Mouse (Mus musculus): ENCODE results near the gene Lrrc49.

Lrrc49 gene

GRCm38 (mm10) chr9:60672568-60672967 lies 15.4 kb downstream of the Lrrc49 start:
- DNase-seq: no peak

- DNase-seq: no peak
Measured at GRCm38 (mm10) chr9:60668886-60669285, 19.1 kb downstream of the Lrrc49 start.

GRCm38 (mm10) chr9:60665535-60665934 lies 22.4 kb downstream of the Lrrc49 start:
- DNase-seq: no peak

DNA sequence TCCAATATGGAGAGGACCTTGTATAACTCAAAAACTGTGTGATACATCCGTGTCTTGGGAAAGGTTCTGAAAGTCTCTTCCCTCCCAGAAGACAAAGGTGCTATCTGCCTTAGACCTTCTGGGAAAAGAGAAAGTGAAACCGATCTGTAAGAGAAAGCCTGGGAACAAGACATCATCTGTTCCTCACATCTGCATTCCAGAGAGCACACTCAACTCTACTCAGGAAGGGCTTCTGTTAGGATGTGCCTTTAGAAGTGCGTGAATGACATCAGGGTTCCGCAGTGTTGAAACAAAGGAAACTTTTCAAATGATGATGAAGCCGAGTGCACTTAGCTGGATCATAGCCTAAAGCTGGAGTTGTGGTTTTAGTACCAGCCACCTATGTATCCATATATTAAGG lies 23.1 kb downstream of the Lrrc49 start:
- DNase-seq: no peak

GRCm38 (mm10) chr9:60664385-60664784 lies 23.6 kb downstream of the Lrrc49 start:
- no peak for DNase-seq

- no peak for DNase-seq
Measured at GRCm38 (mm10) chr9:60662936-60663335, 25.0 kb downstream of the Lrrc49 start.

GRCm38 (mm10) chr9:60653582-60653981 lies 34.4 kb downstream of the Lrrc49 start:
- no peak for DNase-seq

- no peak for DNase-seq
Measured at GRCm38 (mm10) chr9:60653137-60653536, 34.8 kb downstream of the Lrrc49 start.

DNA sequence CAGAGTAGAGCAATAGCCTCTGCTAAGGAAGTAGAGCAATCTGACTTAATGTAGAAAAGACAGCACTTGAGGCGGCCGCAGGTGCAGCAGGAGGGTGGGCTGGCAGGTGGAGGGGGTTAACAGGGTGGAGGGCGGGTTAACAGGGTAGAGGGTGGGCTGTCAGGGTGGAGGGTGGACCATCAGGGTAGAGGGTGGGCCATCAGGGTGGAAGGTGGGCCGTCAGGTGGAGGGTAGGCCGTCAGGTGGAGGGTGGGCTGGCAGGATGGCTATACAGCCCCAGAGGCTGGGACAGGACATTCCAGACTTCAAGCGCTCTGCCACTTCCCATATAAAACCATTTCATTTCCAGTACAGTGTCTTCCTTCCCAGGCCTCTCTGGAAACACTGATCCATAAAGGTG lies 37.7 kb downstream of the Lrrc49 start:
- no peak for DNase-seq

DNA sequence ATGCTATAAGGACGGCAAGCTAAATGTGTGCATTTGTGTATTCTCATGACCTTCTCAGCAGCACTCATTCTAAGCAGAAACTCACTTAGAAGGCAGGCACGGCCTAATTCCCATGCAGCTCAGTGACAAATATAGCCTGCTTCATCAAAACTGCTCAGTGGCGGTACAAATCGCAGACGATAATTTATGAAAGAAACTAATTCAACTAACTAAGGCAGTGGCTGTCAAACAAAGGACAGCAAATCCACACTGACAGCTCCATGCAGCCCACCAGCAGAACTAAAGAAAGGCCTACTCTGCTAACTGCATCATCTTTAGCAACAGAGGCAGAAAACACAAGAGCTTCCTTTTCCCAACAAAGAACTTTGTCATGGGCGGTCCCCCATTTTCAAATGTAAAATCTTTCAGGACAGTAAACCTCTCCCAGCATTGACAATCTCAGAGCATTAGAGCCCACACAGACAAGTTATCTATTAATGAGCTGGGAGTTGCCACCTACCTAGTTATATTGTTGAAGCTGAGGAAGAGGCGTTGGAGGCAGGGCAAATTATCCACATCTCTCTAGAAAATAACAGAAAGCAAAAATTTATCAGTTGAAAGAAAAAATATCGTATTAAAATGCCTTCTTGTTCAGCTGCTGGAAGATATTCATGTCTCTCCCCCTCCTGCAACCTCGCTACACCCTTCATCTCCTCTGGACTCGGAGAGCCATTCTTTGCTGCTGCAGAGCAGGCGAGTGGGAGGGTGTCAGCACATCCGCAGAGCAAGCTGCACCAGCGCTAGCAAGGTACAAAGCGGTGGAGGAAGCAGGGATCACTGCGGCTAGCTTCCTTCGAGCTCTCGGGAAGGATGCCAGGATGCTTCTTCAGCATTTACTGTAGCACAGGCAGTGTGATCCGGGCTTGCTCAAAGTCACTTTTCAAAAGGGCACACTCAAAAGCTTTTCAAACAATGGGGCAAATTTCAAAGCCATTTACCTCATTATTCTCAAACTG lies 38.7 kb downstream of the Lrrc49 start:
- DNase-seq: peak; percentile 84

- DNase-seq: no peak
Measured at GRCm38 (mm10) chr9:60633601-60634000, 54.4 kb downstream of the Lrrc49 start.

GRCm38 (mm10) chr9:60626311-60626791 lies 61.6 kb downstream of the Lrrc49 start:
- DNase-seq: no peak

- DNase-seq: no peak
Measured at GRCm38 (mm10) chr9:60625895-60626294, 62.1 kb downstream of the Lrrc49 start.

GRCm38 (mm10) chr9:60616946-60617345 lies 71.0 kb downstream of the Lrrc49 start:
- DNase-seq: peak; percentile 21

- DNase-seq: no peak
Measured at GRCm38 (mm10) chr9:60616359-60616758, 71.6 kb downstream of the Lrrc49 start.

- no peak for DNase-seq
Measured at GRCm38 (mm10) chr9:60612260-60612659, 75.7 kb downstream of the Lrrc49 start.

- peak; percentile 17 for DNase-seq
Measured at GRCm38 (mm10) chr9:60610194-60610593, 77.8 kb downstream of the Lrrc49 start.

- DNase-seq: no peak
Measured at GRCm38 (mm10) chr9:60608857-60609256, 79.1 kb downstream of the Lrrc49 start.

DNA sequence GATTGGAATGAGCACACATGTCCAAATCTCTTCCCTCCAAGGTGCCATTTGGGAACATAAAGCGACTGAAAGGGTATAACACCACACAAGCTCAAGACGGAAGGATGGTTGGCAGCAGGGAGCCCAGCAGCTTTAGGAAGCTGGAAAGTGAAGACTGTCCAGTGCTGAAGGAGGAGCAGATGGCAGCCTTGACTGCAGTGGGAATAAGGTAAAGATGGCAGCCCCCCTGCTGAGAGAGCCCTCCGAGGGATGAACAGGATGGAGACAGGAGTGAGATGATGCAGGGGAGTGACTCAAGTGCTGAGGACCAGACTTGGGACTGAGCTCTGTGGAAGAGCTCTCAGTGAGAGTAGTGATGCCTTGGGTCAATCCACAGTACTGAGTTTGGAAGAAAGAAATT lies 79.9 kb downstream of the Lrrc49 start:
- no peak for DNase-seq

DNA sequence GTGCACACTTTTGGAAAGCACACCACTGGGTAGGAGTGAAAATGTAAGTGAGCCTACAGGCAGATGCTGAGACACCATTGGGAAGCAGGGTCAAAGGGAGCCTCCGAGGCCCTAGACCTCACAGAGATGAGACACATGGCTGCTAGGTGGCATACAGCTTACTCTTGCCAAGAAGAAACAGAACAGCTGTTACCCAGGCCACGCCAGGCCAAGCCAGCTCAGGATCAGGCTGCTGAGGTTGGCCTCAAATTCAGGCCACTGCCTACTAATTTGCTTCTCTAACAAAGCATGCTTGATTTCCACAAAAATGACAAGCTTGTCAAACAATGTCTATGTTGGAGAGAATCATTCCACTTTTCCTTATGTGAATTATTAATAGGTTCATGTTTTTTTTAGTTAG lies 83.0 kb downstream of the Lrrc49 start:
- no peak for DNase-seq

DNA sequence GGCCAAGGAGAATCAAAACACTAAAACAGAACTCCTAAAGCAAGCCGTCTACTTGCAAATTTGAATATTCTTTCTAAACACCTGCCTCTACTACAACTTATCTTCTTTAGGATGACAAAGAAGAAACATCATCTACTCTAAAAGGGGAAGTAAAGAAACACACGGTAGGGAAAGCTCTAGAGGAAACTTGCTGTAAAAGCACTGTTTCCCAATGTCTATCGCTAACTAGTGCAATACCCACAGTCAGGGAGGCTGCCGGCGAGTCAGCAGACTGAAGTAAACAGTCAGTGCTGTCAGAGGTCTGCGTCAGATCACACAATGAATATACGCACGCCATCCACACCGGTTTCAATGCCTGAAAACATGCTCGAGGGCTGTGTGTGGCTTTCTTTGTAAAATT lies 86.0 kb downstream of the Lrrc49 start:
- no peak for DNase-seq

DNA sequence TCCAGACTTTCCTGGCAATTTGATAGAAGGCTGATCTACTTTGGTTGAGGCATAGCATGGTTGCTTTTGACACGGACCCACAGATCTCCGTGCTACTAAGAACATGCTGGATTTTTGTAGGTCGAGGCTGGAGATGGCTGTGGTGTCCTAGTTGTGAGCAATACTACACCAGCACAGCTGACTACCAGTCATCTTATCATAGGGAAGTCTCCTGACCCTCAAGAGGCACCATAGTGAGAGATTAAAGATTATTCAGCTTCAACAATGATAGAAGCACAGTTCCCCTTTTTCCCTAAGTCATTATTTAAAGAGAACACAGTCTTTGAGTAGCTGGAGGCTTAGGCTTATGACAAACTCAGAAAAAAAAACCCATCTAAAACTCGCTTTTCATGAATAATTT lies 87.7 kb downstream of the Lrrc49 start:
- DNase-seq: no peak

DNA sequence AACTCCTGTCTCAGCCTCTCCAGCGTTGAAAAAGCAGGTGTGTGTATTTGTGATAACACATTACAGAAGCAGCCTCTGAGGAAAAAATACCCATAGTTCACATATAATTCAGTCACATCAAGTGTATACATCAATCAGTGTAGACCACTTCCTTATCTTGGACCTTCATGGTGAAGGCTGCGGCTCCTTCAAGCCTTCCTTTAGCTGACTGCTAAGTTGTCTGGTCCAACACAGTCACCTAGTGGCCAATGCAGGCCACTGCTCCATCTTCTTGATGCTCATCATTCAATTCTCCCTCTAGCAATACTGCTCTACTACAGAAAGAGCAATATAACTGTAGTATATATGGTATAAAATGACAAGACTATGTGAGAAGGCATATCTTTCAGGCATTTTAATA lies 88.5 kb downstream of the Lrrc49 start:
- DNase-seq: peak; percentile 72

GRCm38 (mm10) chr9:60595406-60595805 lies 92.6 kb downstream of the Lrrc49 start:
- no peak for DNase-seq
